Mouse (Mus musculus) urinary bladder, postnatal 4 days (tissue): Measurements from ENCODE around the gene Gm9112.
"Not testable (repeated sequence)": the region's sequence is repeated elsewhere in the genome, so short reads cannot be mapped to it uniquely, and the experiment has no call there.

Source experiments
- DNase-seq, 2 experiments: peaks; one replicate each; pipeline ENCODE4 v3.0.0; 2021 to 2022; ENCODE audit warnings: low spot score in 2 of 2

The Gm9112 gene

DNA sequence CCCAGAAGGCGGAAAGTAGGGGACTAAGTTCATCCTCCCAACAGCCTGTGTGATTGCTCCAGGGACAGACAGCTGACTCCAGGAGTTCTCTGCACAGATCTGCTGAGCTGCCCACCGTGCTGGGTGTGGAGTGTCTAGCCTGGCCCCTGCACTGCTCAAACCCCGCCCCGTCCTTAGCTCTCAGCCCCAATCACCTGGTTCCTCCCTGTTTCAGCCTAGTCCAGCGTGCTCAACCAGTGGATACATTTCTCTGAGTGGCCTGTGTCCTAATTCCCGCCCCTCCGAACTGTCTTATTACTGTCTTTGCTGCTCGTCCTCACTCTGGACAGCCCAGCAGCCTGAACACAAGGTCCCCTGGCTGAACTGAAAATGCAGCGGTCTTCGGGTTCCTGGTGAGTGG lies at the start of gene Gm9112, which contains the start of gene Dmrtc1b:
Gene Gm9112, minus strand, starts transcription at position 101 of the 400 bp plus-strand sequence.
Gene Dmrtc1b, plus strand, starts transcription at position 331 of the 400 bp plus-strand sequence.
- DNase-seq, result not testable (repeated sequence)

DNA sequence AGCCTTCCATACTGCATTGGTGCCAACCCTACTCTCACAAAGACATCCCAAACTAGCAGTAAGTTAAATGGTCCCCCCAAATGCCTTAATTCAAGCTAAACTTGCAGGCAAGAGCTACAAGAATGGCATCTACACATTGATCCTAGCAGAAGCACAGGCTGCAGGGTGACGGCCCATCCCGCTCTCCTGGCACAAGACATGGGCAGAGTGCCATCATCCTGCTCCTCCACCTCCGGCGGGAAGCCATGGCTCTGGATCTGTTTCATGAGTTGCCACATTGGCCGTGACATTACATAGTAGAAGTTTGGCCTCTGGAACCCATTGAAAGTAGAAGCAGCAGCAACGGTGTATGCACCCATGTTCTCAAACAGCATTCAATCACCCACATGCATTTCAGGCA lies 16.8 kb upstream of the Gm9112 start:
- DNase-seq, result not testable (repeated sequence)

DNA sequence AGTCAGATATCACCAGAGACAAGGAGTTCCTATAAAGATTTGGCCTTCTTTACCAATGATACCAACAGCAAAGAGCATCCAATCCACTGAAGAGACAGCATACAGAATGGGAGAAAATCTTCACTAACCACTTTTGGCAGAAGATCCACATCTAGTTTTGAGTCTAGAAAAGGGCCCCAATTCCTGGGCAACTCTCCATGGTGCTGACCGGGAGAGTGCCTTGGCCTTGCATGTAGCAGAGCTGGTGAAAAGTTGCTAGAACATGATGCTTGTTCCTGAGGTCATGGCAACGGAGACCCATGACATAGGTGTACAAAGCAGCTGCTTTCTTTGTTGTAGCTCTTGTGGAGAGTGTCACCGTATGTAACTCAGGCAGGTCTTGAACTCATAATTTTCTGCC lies 6.8 kb downstream of the Gm9112 start:
- not testable (repeated sequence) for DNase-seq

DNA sequence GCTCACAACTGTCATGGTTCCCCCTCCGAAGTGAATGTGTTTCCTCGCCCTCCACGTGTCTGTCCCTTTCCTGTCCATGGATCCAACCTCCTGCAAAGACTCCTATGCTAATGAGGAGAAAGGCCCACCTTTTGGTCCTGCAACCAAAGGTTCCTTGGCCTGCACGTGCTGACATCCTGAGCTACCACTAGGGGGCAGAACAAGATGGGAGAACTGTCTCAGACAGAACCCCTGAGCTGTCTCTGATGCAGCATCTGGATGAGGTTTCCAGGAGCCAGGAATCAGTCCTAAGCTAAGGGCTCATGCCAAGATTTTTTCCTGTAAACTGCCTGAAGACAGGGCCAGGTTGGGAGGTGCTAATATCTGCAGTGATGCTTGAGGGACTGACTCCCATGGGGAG lies 18.2 kb downstream of the Gm9112 start:
- DNase-seq, result not testable (repeated sequence)

DNA sequence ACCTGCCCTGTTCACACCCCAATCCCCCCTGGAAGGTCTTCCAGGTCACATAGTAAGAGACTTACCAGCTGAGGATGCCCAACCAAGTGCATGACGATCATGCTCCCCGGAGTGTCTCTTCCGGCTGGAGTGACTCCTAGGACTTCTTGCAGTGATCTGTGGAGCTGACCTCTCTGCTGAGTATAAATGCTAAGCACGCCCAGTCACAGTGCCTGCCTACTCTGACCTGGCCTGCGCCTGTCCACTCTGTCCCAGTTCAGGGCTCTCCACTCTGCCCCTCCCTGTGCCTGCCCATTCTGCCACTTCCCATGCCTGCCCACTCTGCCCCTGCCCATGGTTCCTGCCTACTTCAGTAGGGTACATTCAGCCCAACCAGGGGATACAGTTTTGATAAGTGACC lies 20.6 kb downstream of the Gm9112 start, which contains the start of gene Gm3880:
Gene Gm3880, minus strand, starts transcription at position 101 of the 400 bp plus-strand sequence.
- not testable (repeated sequence) for DNase-seq

DNA sequence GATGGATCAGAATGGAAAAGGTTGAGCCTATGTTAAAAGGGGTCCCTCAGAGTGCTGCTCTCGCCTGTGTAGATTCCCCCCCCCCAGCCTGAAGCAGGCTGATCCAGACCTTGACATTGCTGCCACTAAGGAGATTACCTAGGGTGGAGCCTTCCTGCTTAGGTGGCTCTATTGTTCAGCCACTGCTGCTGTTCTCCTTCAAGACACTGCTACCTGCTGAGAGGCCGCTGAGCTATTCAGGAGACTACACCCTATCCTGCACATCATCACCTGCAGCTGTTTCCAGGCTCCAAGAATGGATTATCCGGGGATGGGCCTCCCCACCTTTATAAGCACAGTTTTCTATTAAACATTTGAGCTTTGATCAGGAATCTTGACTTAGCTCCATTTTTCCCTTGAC lies 22.7 kb downstream of the Gm9112 start:
- DNase-seq, result not testable (repeated sequence)

DNA sequence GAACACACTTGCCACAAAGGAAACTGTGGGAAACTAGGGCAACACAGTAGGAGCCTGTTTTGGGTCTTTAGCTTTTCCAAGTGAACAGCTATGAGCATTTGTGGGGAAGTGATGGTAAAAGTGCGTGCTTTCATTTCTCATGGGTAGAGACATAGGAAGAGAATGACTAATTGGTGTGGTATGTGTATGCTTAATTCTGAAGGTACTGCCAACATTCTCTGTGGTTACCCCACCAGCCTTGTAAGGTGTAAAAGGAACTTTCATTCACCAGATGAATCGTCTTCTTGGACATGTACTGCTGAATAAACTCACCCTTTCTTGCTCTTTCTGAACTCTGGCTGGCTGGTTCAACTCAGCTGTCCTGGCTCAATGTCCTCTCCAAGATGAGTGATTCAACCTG lies 40.8 kb downstream of the Gm9112 start:
- no peak for DNase-seq

DNA sequence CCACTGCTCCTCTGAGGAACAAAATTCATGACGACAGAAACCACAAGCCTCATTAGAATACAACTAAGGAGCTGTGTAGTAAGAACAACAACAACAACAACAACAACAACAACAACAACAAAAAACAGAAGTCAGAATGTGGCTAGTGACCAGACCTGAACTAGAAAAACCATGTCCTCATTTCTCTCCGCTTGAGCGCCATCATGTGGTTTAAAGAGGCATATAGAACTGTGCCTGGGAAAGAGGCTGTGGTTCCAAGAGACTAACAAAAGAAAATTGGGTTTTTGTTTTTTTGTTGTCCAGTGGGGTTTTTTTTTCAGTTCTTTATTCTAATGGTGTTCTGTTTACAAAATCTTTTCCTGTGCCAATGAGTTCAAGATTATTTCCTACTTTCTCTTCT lies 46.7 kb downstream of the Gm9112 start:
- DNase-seq, result no peak
